Mouse (Mus musculus) T-helper 17 cell (primary cell): Measurements from ENCODE around the gene Ppard.

Experiments
- in situ Hi-C, 2 experiments: fragments of 300-600 bp; cut with MboI, MseI; formaldehyde crosslinking; loops; 1 replicate in 1 of 2; 2 replicates in 1 of 2; pipeline ENCODE4 v1.15.1; 2025; ENCODE audit warnings: high pct_unique_total_duplicates in 2 of 2

Gene Ppard

GRCm38 (mm10) chr17:28253216-28253615 is 20.7 kb downstream of the Ppard start:
- in situ Hi-C loops: no loop called here

GRCm38 (mm10) chr17:28254804-28255203 is 22.3 kb downstream of the Ppard start:
- in situ Hi-C loops: no loop called here

- in situ Hi-C loops: no loop called here
These were observed 23.2 kb downstream of the Ppard start for GRCm38 (mm10) chr17:28255651-28256050.

- in situ Hi-C loops: no loop called here
These were observed 24.3 kb downstream of the Ppard start for GRCm38 (mm10) chr17:28256651-28257328.

GRCm38 (mm10) chr17:28258325-28258724 is 25.8 kb downstream of the Ppard start:
- in situ Hi-C loops: no loop called here

GRCm38 (mm10) chr17:28259890-28260542 is 27.5 kb downstream of the Ppard start:
- in situ Hi-C loops: loop anchor here in 1 of 2 experiments (5.0 kb wide), 1 partner anchor 33 kb away; no protein-coding TSS in a partner anchor

GRCm38 (mm10) chr17:28260543-28260909 is 28.0 kb downstream of the Ppard start:
- in situ Hi-C loops: loop anchor here in 1 of 2 experiments (5.0 kb wide), 1 partner anchor 33 kb away; no protein-coding TSS in a partner anchor

- in situ Hi-C loops: loop anchor here in 1 of 2 experiments (5.0 kb wide), 1 partner anchor 34 kb away; no protein-coding TSS in a partner anchor
These were observed 29.3 kb downstream of the Ppard start for GRCm38 (mm10) chr17:28261795-28262194.

GRCm38 (mm10) chr17:28263181-28263894 is 30.8 kb downstream of the Ppard start:
- in situ Hi-C loops: loop anchor here in 1 of 2 experiments (5.0 kb wide), 1 partner anchor 36 kb away; no protein-coding TSS in a partner anchor

GRCm38 (mm10) chr17:28267251-28267650 is 34.8 kb downstream of the Ppard start:
- in situ Hi-C loops: no loop called here

GRCm38 (mm10) chr17:28270165-28270564 is 37.7 kb downstream of the Ppard start:
- in situ Hi-C loops: no loop called here

GRCm38 (mm10) chr17:28271537-28272266 is 39.2 kb downstream of the Ppard start:
- in situ Hi-C loops: no loop called here

GRCm38 (mm10) chr17:28272281-28272680 is 39.8 kb downstream of the Ppard start:
- in situ Hi-C loops: no loop called here

- in situ Hi-C loops: no loop called here
These were observed 40.3 kb downstream of the Ppard start for GRCm38 (mm10) chr17:28272837-28273236.

- in situ Hi-C loops: no loop called here
These were observed 42.2 kb downstream of the Ppard start for GRCm38 (mm10) chr17:28274739-28275138.

- in situ Hi-C loops: no loop called here
These were observed 44.7 kb downstream of the Ppard start for GRCm38 (mm10) chr17:28277226-28277625.

GRCm38 (mm10) chr17:28277721-28278120 is 45.2 kb downstream of the Ppard start:
- in situ Hi-C loops: no loop called here

- in situ Hi-C loops: no loop called here
These were observed 45.7 kb downstream of the Ppard start for GRCm38 (mm10) chr17:28278156-28278555.

- in situ Hi-C loops: no loop called here
These were observed 46.7 kb downstream of the Ppard start for GRCm38 (mm10) chr17:28279236-28279635.

GRCm38 (mm10) chr17:28279780-28280422 is 47.4 kb downstream of the Ppard start:
- in situ Hi-C loops: no loop called here

- in situ Hi-C loops: no loop called here
These were observed 47.9 kb downstream of the Ppard start for GRCm38 (mm10) chr17:28280423-28280800.
